Mouse (Mus musculus) heart, embryonic 11.5 days (tissue): ENCODE measurements at regions not wholly inside any gene's neighbourhood (a gene's known extent, or its start where the extent isn't known, plus 50 kb on each side); places are given as distances from the start of the nearest gene placed in this dataset.

Experiments used
- ATAC-seq: fragments of 200-750 bp; cut with Nextera tagmentation; replicated peaks from 2 replicates; pipeline ENCODE4 v1.8.0; 2017; ENCODE audit warnings: moderate library complexity; ENCODE audit not compliant: insufficient number of reproducible peaks, low FRiP score, low TSS enrichment
- H3K27ac ChIP-seq: fragments of 300-500 bp; sonication (generic); 2 replicates; pipeline ENCODE4 v1.5.1; 2014; ENCODE audit warnings: mild to moderate bottlenecking, low read depth, low read length
- H3K27me3 ChIP-seq: fragments of 300-500 bp; sonication (generic); 2 replicates; pipeline ENCODE4 v1.6.1; 2014; ENCODE audit warnings: mild to moderate bottlenecking, low read length, mixed read lengths; ENCODE audit not compliant: control insufficient read depth, insufficient read depth
- H3K36me3 ChIP-seq: fragments of 300-500 bp; sonication (generic); 2 replicates; pipeline ENCODE4 v1.6.1; 2014; ENCODE audit warnings: mild to moderate bottlenecking, low read length, moderate library complexity, mixed read lengths; ENCODE audit not compliant: control insufficient read depth, insufficient read depth
- H3K4me1 ChIP-seq: fragments of 300-500 bp; sonication (generic); 2 replicates; pipeline ENCODE4 v1.6.1; 2014; ENCODE audit warnings: low read length; ENCODE audit not compliant: control insufficient read depth, insufficient read depth
- H3K4me2 ChIP-seq: fragments of 300-500 bp; sonication (generic); 2 replicates; pipeline ENCODE4 v1.6.1; 2014; ENCODE audit warnings: mild to moderate bottlenecking, moderate library complexity
- H3K4me3 ChIP-seq: fragments of 300-500 bp; sonication (generic); 2 replicates; pipeline ENCODE4 v1.5.1; 2014; ENCODE audit warnings: low read depth, low read length
- H3K9ac ChIP-seq: fragments of 300-500 bp; sonication (generic); 2 replicates; pipeline ENCODE4 v1.6.1; 2014; ENCODE audit warnings: mild to moderate bottlenecking, low read depth, low read length, moderate library complexity
- H3K9me3 ChIP-seq: fragments of 300-500 bp; sonication (generic); replicated peaks from 2 replicates; pipeline ENCODE4 v1.6.1; 2016; ENCODE audit warnings: low read length; ENCODE audit not compliant: control insufficient read depth
- WGBS: fragments of 180-500 bp; shearing (Covaris S2); extraction: QIAGEN DNeasy Blood & Tissue Kit; methylation state at CpG from one replicate; pipeline ENCODE4 v1.1.7; 2014; ENCODE audit not compliant: insufficient replicate concordance; 5-methylcytosine and 5-hydroxymethylcytosine counted together

GRCm38 (mm10) chr9:90791871-90792270, 521.3 kb upstream of the Tbc1d2b start:
- Histone ChIP-seq H3K9ac (no peak overlapping the region), H3K4me1 (no peaks in the 10 kb centered on the region)
- 71% methylated on average over 2 of the region's 2 CpGs for WGBS

GRCm38 (mm10) chr9:90816844-90817243, 545.4 kb upstream of the Zic4 start:
- H3K27me3 ChIP-seq: no peaks in the 10 kb centered on the region
- 63% methylated on average over 4 of the region's 4 CpGs for WGBS
- H3K4me3 ChIP-seq: no peak overlapping the region
- H3K27ac ChIP-seq: no peak overlapping the region
- H3K4me2 ChIP-seq: no peak overlapping the region
- no peak for ATAC-seq
- H3K9ac ChIP-seq: no peak overlapping the region
- H3K36me3 ChIP-seq: no peaks in the 10 kb centered on the region
- H3K4me1 ChIP-seq: no peaks in the 10 kb centered on the region
- no peaks in the 10 kb centered on the region for H3K9me3 ChIP-seq

More at GRCm38 (mm10) chr9:90791871-90792270, 521.3 kb upstream of the Tbc1d2b start:
- H3K27ac ChIP-seq: no peak overlapping the region
- no peaks in the 10 kb centered on the region for H3K36me3 ChIP-seq
- no peaks in the 10 kb centered on the region for H3K27me3 ChIP-seq
- no peaks in the 10 kb centered on the region for H3K9me3 ChIP-seq
- no peak for ATAC-seq
- no peak overlapping the region for H3K4me3 ChIP-seq
- H3K4me2 ChIP-seq: no peak overlapping the region

- 84% methylated on average over 4 of the region's 4 CpGs for WGBS
- ATAC-seq: no peak
- no peaks in the 10 kb centered on the region for H3K27me3 ChIP-seq
- no peak overlapping the region for H3K4me2 ChIP-seq
- H3K9me3 ChIP-seq: no peaks in the 10 kb centered on the region
- H3K4me3 ChIP-seq: no peak overlapping the region
- H3K4me1 ChIP-seq: no peaks in the 10 kb centered on the region
- H3K36me3 ChIP-seq: no peaks in the 10 kb centered on the region
- no peak overlapping the region for H3K27ac ChIP-seq
- H3K9ac ChIP-seq: no peak overlapping the region
Observed at GRCm38 (mm10) chr9:90823574-90824280, 538.5 kb upstream of the Zic4 start.

GRCm38 (mm10) chr9:90827474-90827873, 534.7 kb upstream of the Zic4 start:
- Histone ChIP-seq H3K4me1 (no peaks in the 10 kb centered on the region), H3K9me3 (no peaks in the 10 kb centered on the region), H3K4me2 (no peak overlapping the region), H3K9ac (no peak overlapping the region), H3K4me3 (no peak overlapping the region), H3K27me3 (no peaks in the 10 kb centered on the region), H3K36me3 (no peaks in the 10 kb centered on the region), H3K27ac (no peak overlapping the region)
- 76% methylated on average over 3 of the region's 3 CpGs for WGBS
- no peak for ATAC-seq

- WGBS: 62% methylated on average over 5 of the region's 5 CpGs
- ATAC-seq: no peak
- H3K4me1 ChIP-seq: no peaks in the 10 kb centered on the region
Observed at GRCm38 (mm10) chr9:90828701-90829100, 533.5 kb upstream of the Zic4 start.

GRCm38 (mm10) chr9:90830704-90831103, 531.5 kb upstream of the Zic4 start:
- Histone ChIP-seq H3K4me1 (no peaks in the 10 kb centered on the region), H3K27ac (no peak overlapping the region), H3K9me3 (no peaks in the 10 kb centered on the region), H3K9ac (no peak overlapping the region), H3K36me3 (no peaks in the 10 kb centered on the region), H3K4me3 (no peak overlapping the region), H3K27me3 (no peaks in the 10 kb centered on the region), H3K4me2 (no peak overlapping the region)
- no peak for ATAC-seq
- 70% methylated on average over 4 of the region's 4 CpGs for WGBS

More at GRCm38 (mm10) chr9:90828701-90829100, 533.5 kb upstream of the Zic4 start:
- H3K27ac ChIP-seq: no peak overlapping the region
- H3K4me3 ChIP-seq: no peak overlapping the region
- H3K4me2 ChIP-seq: no peak overlapping the region
- no peak overlapping the region for H3K9ac ChIP-seq
- no peaks in the 10 kb centered on the region for H3K36me3 ChIP-seq
- no peaks in the 10 kb centered on the region for H3K9me3 ChIP-seq
- no peaks in the 10 kb centered on the region for H3K27me3 ChIP-seq

- ATAC-seq: no peak
- Histone ChIP-seq H3K4me2 (no peak overlapping the region), H3K9me3 (no peaks in the 10 kb centered on the region), H3K4me1 (no peaks in the 10 kb centered on the region), H3K4me3 (no peak overlapping the region), H3K27ac (no peak overlapping the region), H3K9ac (no peak overlapping the region), H3K27me3 (no peaks in the 10 kb centered on the region), H3K36me3 (no peaks in the 10 kb centered on the region)
- 27% methylated on average over 3 of the region's 3 CpGs for WGBS
Observed at GRCm38 (mm10) chr9:90833743-90834539, 528.3 kb upstream of the Zic4 start.

- no peaks in the 10 kb centered on the region for H3K36me3 ChIP-seq
- H3K9ac ChIP-seq: no peak overlapping the region
- H3K4me1 ChIP-seq: no peaks in the 10 kb centered on the region
- no peaks in the 10 kb centered on the region for H3K9me3 ChIP-seq
- H3K27ac ChIP-seq: no peak overlapping the region
- H3K27me3 ChIP-seq: no peaks in the 10 kb centered on the region
- no peak for ATAC-seq
- no peak overlapping the region for H3K4me2 ChIP-seq
- 83% methylated on average over 6 of the region's 6 CpGs for WGBS
- H3K4me3 ChIP-seq: no peak overlapping the region
Observed at GRCm38 (mm10) chr9:90838184-90838926, 523.9 kb upstream of the Zic4 start.
